Mouse (Mus musculus): ENCODE data around the gene Ttll10.
A peak's percentile ranks its signal among the peaks of the same experiment; 100 is the strongest.

Ttll10 gene

DNA sequence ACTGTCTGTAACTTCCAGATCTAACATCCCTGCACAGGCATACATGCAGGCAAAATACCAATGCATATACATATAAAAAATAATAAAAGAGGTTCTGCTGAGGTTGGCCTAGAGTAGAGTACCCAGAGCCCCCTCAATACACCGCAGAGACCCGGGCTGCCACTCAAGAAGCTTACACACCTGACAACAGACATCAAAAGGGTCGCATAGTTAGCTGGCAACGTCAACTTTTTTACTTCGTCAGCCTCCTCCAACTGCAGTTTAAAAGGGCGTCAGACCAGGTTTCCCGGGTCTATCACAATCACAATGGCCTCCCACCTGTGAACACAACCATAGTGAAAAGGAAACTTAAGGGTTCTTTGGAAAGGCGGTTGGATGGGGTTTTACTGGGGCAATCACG is 35.7 kb downstream of the Ttll10 start:
- no peak for DNase-seq

DNA sequence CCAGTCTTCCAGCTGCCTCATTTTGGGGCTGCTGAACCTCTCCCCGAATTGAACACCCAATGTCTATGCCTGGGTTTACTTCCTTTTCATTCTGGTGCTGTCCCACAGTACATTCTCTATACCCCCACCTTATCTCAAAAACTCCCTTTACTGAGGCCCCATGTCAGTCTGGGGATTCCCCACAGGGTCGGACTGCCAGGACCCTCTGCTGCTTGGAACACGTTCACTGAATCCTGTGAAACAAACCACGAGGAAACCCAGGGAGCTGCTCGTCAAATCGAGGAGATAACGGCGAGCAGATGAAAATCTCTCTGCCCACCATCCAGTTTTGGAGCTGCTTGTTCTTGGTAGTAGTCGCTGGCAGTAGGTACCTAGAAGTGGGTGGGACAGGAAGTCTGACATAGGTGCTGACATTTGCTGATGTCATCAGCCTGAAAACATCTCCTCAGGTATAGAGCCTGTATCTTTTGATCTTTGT is 37.2 kb downstream of the Ttll10 start:
- no peak for DNase-seq

DNA sequence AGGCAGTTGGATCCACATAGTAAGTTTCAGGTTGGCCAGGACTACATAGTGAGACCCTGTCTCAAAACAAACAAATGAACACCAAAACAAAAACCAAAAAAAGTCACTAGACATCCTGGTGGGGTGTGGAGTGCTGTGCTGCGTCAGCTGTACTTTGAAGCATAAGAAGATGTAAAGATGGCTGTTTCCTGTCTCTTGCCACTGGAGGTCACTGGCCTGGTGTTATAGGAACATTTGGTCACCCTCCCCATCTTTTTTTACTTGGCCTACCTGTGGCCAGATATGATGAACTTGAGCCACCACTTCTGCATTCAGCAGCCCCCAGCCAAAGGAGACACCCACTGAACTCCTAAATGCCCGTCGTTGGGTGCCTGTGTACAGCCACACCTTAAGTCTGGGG is 37.8 kb downstream of the Ttll10 start:
- no peak for DNase-seq

DNA sequence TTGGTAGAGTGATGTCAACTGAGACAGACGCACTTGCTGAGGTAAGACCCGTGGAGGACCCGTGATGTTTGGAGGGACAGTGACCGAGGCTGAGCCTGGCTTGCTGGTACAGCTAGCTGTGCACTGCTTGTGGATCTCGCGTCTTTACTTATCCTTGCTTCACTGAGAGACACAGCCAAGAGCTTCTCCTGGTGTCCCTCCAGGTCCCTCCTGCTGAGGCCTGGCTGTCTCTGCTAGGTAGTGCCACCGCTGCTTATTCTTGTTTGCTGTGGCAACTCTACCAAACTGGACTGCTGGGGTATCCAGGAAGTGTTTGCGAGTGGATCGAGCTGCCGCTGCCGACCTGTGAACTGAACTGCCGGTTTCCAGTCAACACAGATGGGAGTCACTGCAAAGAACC is 39.4 kb downstream of the Ttll10 start:
- no peak for DNase-seq

DNA sequence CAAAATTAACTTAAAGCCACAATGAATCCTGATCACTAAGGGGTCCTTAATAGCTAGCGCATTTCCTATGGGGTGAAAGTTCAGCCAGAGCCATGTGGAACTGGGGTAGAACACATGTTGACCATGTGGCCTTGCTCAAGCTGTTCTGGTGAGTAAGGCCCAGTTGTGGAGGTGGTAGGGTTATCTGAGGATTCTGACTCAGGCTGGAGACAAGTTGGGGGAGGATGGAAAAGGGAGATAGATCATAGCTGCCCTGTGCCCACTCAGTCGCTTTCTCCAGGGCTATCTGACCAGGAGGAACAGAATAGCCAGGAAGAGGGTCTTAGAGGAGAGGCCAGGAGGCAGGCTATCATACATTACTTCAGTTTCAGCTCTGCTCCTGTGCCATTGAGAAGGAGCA is 44.8 kb downstream of the Ttll10 start:
- no peak for DNase-seq

DNA sequence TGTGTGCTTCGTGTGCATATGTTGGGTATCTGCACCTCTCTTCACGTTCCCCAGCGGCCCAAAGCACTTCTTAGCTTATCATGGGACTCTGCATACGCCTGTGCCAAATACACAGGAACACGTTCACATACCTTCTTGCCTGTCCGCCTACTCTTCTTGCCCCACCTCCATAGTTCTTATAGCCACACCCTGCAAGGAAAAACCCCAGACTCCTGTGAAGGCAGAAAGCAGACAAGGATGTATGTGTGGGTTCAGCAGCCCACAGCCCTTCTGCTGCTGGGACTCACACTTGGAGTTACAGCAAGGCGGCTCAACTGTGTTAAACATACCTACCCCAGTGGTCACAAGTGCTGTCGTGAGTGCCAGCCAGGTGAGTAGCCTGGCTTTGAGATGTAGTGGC is 45.6 kb downstream of the Ttll10 start, which contains the start of gene Tnfrsf4:
Gene Tnfrsf4 (plus strand): TSS at position 207 of the 400 bp plus-strand sequence.
- no peak for DNase-seq

DNA sequence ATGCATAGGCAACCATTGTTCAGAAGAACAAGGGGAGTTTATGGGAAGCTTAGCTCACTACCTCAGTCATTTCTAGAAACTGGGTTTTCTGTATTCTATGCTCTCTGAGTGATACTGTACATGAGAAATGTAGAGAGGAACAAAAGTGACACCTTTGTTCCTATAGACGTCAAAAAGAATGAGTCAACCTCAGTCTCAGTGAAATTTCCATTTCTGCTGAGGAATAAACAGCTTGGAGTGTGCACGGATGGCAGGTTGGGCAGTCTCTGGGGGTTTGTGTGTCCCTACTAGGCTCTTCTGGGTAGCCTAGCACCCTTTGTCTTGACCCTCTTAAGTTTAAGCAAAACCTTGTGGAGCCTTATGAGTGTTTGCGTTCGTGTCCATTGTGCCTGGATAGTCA is 50.8 kb downstream of the Ttll10 start:
- no peak for DNase-seq

DNA sequence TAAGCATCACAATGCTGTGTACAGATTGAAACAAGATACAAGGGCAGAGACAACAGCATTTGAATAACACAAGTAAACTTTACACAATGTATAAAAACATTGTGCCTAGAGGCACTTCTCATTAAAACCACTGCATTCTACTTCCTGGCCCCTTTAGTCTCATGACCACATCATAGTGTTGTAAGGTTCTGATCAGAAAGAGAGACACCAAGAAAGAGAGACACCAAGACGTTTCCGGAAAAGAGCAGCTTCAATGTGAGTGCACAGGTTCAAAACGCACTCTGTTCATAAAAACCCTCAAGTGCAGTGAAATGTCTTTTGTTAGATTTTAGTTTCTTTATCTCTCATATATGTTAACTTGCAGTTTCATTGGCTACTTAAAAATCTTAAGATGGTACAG is 55.1 kb downstream of the Ttll10 start:
- no peak for DNase-seq

DNA sequence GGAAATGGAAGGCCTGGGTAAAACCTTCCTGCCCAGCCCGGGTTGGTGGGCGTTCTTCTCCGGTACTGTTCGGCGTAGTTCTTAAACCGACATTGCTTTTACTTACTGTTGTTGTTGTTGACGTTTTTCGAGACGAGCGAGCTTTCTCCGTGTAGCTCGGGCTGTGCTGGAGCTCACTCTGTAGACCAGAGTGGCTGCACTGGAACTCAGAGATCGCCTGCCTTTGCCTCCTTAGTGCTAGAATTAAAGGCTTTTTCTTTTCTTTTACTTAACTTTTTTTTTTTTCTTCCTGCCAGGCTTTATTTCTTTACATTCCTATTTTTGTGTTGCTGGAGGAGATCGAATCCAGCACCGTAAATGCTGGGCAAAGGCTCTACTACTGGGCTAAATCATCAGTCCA is 65.6 kb downstream of the Ttll10 start:
- no peak for DNase-seq

DNA sequence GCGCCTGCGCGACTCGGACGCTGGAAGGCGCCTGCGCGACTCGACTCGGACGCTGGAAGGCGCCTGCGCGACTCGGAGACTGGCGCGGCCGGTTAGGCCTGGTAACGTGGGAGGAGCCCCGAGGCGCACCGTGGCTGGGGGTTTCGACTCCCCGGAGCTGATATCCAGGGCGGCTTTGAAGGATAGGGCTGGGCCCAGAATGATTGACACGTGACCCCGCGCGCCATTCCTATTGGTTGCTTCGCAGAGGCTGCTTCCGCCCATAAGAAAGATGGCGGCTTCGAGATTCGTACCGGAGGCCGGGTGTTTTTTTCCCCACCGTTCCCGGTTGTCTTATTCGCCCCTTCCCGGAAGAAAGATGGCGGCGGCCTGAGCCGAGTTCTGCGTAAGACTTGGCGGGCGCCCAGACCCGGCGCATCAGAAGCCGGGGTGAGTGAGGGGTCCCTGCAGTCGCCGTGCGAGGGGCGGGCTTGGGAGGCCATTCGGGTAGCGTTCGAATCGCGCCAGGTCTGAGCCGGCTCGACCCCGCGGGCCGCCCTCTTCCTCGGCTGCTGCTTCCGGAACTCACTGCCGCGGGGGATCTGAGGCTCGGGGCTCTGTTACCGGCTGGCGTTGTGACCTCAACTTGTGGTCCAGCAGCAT is 66.2 kb downstream of the Ttll10 start:
- DNase-seq: peak; percentile 98

DNA sequence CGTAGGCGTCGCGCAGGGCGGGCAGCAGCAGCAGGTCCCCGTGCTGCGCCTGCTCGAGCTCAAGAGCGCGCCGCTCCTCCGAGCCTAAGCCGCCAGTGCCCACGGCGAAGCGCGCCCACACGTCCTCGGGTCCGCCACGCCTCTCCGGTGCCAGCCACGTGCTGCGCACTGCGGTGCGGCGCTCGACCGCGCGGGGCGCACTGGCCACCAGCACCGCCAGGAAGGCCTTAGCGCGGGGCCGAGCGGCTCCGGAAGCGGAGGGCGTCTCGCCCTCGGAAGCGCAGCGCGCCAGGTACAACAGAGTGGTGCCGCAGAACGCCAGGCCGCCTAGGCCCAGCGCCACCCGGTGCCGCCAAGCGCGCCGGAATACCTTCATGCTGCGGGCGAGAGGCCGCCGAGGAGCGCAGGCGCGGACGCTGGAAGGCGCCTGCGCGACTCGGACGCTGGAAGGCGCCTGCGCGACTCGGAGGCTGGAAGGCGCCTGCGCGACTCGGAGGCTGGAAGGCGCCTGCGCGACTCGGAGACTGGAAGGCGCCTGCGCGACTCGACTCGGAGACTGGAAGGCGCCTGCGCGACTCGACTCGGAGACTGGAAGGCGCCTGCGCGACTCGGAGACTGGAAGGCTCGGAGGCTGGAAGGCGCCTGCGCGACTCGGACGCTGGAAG is 66.8 kb downstream of the Ttll10 start, which contains the start of the genes B3galt6 and Sdf4:
Gene B3galt6 (minus strand): TSS at position 409 of the 665 bp plus-strand sequence.
Gene Sdf4 (plus strand): TSS at position 632 of the 665 bp plus-strand sequence.
- DNase-seq: peak; percentile 90

DNA sequence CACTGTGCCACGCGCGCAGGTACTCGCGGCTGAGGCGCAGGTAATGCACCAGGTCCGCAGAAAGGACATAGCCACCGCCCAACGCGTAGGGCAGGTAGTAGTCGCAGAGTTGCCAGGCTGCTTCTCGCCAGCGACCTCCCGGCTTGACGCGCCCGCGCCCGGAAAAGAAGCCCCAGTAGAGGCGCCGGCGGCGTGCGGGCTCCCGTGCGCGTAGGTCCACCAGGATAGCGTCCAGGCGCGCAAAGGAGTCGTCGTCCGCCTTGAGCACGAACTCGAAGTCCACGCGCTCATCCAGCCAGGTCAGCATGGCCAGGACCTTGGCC is 67.3 kb downstream of the Ttll10 start:
- no peak for DNase-seq

DNA sequence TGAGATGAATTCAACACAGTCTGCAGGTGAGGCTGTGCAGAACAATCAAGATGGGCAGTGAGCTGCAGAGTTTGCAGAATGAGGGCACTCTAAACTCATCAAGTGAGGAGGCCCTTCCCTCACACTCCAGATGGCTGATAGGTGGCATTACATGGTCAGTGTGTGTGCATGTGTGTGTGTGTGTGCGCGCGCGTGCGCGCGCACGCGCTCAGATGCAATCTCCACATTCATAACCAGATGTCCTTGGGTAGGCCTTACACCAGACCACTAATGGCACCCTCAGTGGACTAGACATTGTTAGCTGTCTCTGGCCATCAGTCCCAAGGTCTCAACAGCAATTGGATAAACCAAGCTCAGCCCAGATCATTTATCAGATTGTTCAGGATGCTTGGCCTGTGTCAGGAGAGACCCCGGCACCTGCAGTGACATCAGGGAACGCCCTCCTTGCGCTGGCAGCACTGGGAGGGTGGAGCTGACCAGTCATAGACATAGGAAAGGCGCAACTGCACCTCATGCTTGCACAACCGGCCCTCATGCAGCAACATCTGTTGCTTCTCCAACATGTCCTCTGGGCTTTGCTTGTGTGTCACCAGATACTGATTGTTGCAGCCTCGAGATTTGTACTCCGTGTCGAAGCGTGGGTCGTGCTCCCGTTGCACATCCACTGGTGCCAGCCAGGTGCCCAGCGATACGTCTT is 67.9 kb downstream of the Ttll10 start:
- no peak for DNase-seq
